Mouse (Mus musculus) neural tube, embryonic 12.5 days (tissue): ENCODE data around the gene Tex21. TPM values are rescaled to one million over a fixed set of nuclear protein-coding genes. Genes with fewer than 3 reads are reported as not detected.

Source experiments
- polyA plus RNA-seq: library from polyadenylated mRNA; unstranded; fragments of >200 nt; fragmentation: Nextera tagmentation; extraction: Ambion mirVana; gene quantifications from 2 replicates; pipeline ENCODE4 v1.2.1, GENCODE M21; 2016

The Tex21 gene
- polyA plus RNA-seq, 1 experiment from 2014 or later: not detected

Other genes starting within 250 kb of the Tex21 start
- gene Esr2, start 69.5 kb downstream of the Tex21 start, polyA plus RNA-seq: 0.13 and 0.17 TPM in 2 replicates
- gene Mthfd1, start 8.6 kb upstream of the Tex21 start, polyA plus RNA-seq: 39.9 and 40.2 TPM in 2 replicates
- gene Akap5, start 78.1 kb upstream of the Tex21 start, polyA plus RNA-seq: 5.0 and 5.8 TPM in 2 replicates
- 15.1 and 17.9 TPM in 2 replicates for gene Zbtb25, start 122.9 kb upstream of the Tex21 start, polyA plus RNA-seq
- 7.0 and 7.1 TPM in 2 replicates for gene Zbtb1, start 123.5 kb upstream of the Tex21 start, polyA plus RNA-seq
- 5.2 and 5.6 TPM in 2 replicates for gene Hspa2, start 157.4 kb upstream of the Tex21 start, polyA plus RNA-seq
- gene Ppp1r36, start 170.8 kb upstream of the Tex21 start, polyA plus RNA-seq: 0.75 and 0.83 TPM in 2 replicates